Mouse (Mus musculus): ENCODE measurements around the gene Barhl1. TPM values are rescaled to one million over a fixed set of nuclear protein-coding genes. Genes with fewer than 3 reads are reported as not detected.

The Barhl1 gene
- polyA plus RNA-seq, 1 experiment from 2014 or later = 0.06 TPM

GRCm38 (mm10) chr2:28909186-28909817, 7.2 kb downstream of the Barhl1 start:
- Histone ChIP-seq H3K9ac (replicated peaks; ENCODE audit: low read depth) (no peak overlapping the region), H3K4me1 (ENCODE audit: insufficient read depth, low read depth, low read length) (no peaks in the 10 kb centered on the region; the same call in 1 of the 2 replicates), H3K9me3 (ENCODE audit: low read length) (no peaks in the 10 kb centered on the region), H3K4me2 (replicated peaks; ENCODE audit: low read depth, low read length) (no peak overlapping the region; the same call in 1 of the 2 replicates), H3K27me3 (replicated peaks; ENCODE audit: insufficient read depth, low read length) (peaks cover 60% of the 10 kb centered on the region), H3K27ac (ENCODE audit: low read length) (no peak overlapping the region), H3K36me3 (ENCODE audit: insufficient read depth, low read length) (no peaks in the 10 kb centered on the region), H3K4me3 (ENCODE audit: low read depth, low read length) (no peak overlapping the region)
- no peak for DNase-seq (ENCODE audit: low spot score)
- no peak for TF ChIP-seq CTCF (IDR thresholded peaks at IDR 0.05)
- TF ChIP-seq EP300 (IDR thresholded peaks at IDR 0.05) = no peak
- 1% methylated on average over 35 of the region's 41 CpGs for WGBS
- no peak for ATAC-seq

GRCm38 (mm10) chr2:28908389-28909153, 7.9 kb downstream of the Barhl1 start:
- DNase-seq (ENCODE audit: low spot score) (no peak), ATAC-seq (peak; percentile 23; the same call in 1 of the 2 replicates)
- Histone ChIP-seq H3K36me3 (ENCODE audit: insufficient read depth, low read length) (no peaks in the 10 kb centered on the region), H3K27me3 (replicated peaks; ENCODE audit: insufficient read depth, low read length) (peaks cover 54% of the 10 kb centered on the region), H3K27ac (ENCODE audit: low read length) (no peak overlapping the region), H3K4me2 (replicated peaks; ENCODE audit: low read depth, low read length) (peak overlapping the region; percentile 28), H3K4me1 (ENCODE audit: insufficient read depth, low read depth, low read length) (no peaks in the 10 kb centered on the region; the same call in 1 of the 2 replicates), H3K9ac (replicated peaks; ENCODE audit: low read depth) (no peak overlapping the region), H3K9me3 (ENCODE audit: low read length) (no peaks in the 10 kb centered on the region), H3K4me3 (ENCODE audit: low read depth, low read length) (0 out of 2 replicates have a peak overlapping the region, but pooled peaks have one; percentile 3)
- TF ChIP-seq EP300 (IDR thresholded peaks at IDR 0.05) (no peak), CTCF (IDR thresholded peaks at IDR 0.05) (no peak)
- WGBS = 2% methylated on average over 38 of the region's 39 CpGs

- no peak overlapping the region for H3K4me3 ChIP-seq (ENCODE audit: low read depth, low read length)
- no peaks in the 10 kb centered on the region; the same call in 1 of the 2 replicates for H3K4me1 ChIP-seq (ENCODE audit: insufficient read depth, low read depth, low read length)
- no peak overlapping the region for H3K9ac ChIP-seq (replicated peaks; ENCODE audit: low read depth)
- peak overlapping the region; percentile 28; the same call in 1 of the 2 replicates for H3K4me2 ChIP-seq (replicated peaks; ENCODE audit: low read depth, low read length)
- WGBS = 10% methylated on average over 10 of the region's 10 CpGs
- ATAC-seq (no peak), DNase-seq (ENCODE audit: low spot score) (no peak)
- H3K27ac ChIP-seq (ENCODE audit: low read length) = no peak overlapping the region
- TF ChIP-seq CTCF (IDR thresholded peaks at IDR 0.05) (no peak), EP300 (IDR thresholded peaks at IDR 0.05) (no peak)
- no peaks in the 10 kb centered on the region for H3K9me3 ChIP-seq (ENCODE audit: low read length)
- H3K36me3 ChIP-seq (ENCODE audit: insufficient read depth, low read length) = no peaks in the 10 kb centered on the region
- peaks cover 52% of the 10 kb centered on the region for H3K27me3 ChIP-seq (replicated peaks; ENCODE audit: insufficient read depth, low read length)
Measured at GRCm38 (mm10) chr2:28907691-28908388, 8.6 kb downstream of the Barhl1 start.

- WGBS = 80% methylated on average over 4 of the region's 4 CpGs
- no peak overlapping the region for H3K4me3 ChIP-seq (ENCODE audit: low read depth, low read length)
- TF ChIP-seq EP300 (IDR thresholded peaks at IDR 0.05) = no peak
- no peak for TF ChIP-seq CTCF (IDR thresholded peaks at IDR 0.05)
- no peak overlapping the region for H3K27ac ChIP-seq (ENCODE audit: low read length)
- H3K36me3 ChIP-seq (ENCODE audit: insufficient read depth, low read length) = no peaks in the 10 kb centered on the region; the same call in 1 of the 2 replicates
- ATAC-seq (no peak), DNase-seq (ENCODE audit: low spot score) (no peak)
- H3K27me3 ChIP-seq (replicated peaks; ENCODE audit: insufficient read depth, low read length) = peaks cover 32% of the 10 kb centered on the region
- H3K9me3 ChIP-seq (ENCODE audit: low read length) = no peaks in the 10 kb centered on the region
- H3K4me1 ChIP-seq (ENCODE audit: insufficient read depth, low read depth, low read length) = no peaks in the 10 kb centered on the region; the same call in 1 of the 2 replicates
- H3K4me2 ChIP-seq (replicated peaks; ENCODE audit: low read depth, low read length) = no peak overlapping the region
- no peak overlapping the region for H3K9ac ChIP-seq (replicated peaks; ENCODE audit: low read depth)
Measured at GRCm38 (mm10) chr2:28905561-28905960, 10.9 kb downstream of the Barhl1 start.

- Histone ChIP-seq H3K27me3 (replicated peaks; ENCODE audit: insufficient read depth, low read length) (peaks cover 24% of the 10 kb centered on the region), H3K4me1 (ENCODE audit: insufficient read depth, low read depth, low read length) (no peaks in the 10 kb centered on the region; the same call in 1 of the 2 replicates), H3K9me3 (ENCODE audit: low read length) (no peaks in the 10 kb centered on the region), H3K27ac (ENCODE audit: low read length) (no peak overlapping the region), H3K4me3 (ENCODE audit: low read depth, low read length) (no peak overlapping the region), H3K4me2 (replicated peaks; ENCODE audit: low read depth, low read length) (no peak overlapping the region), H3K36me3 (ENCODE audit: insufficient read depth, low read length) (peaks cover 3% of the 10 kb centered on the region; the same call in 1 of the 2 replicates), H3K9ac (replicated peaks; ENCODE audit: low read depth) (no peak overlapping the region)
- 69% methylated on average over 9 of the region's 9 CpGs for WGBS
- ATAC-seq = no peak
- no peak for DNase-seq (ENCODE audit: low spot score)
- TF ChIP-seq CTCF (IDR thresholded peaks at IDR 0.05) (no peak), EP300 (IDR thresholded peaks at IDR 0.05) (no peak)
Measured at GRCm38 (mm10) chr2:28904786-28905185, 11.7 kb downstream of the Barhl1 start.

- Histone ChIP-seq H3K4me3 (ENCODE audit: low read depth, low read length) (no peak overlapping the region), H3K4me1 (ENCODE audit: insufficient read depth, low read depth, low read length) (no peaks in the 10 kb centered on the region; the same call in 1 of the 2 replicates), H3K27me3 (replicated peaks; ENCODE audit: insufficient read depth, low read length) (peaks cover 15% of the 10 kb centered on the region), H3K27ac (ENCODE audit: low read length) (no peak overlapping the region), H3K36me3 (ENCODE audit: insufficient read depth, low read length) (peaks cover 3% of the 10 kb centered on the region; the same call in 1 of the 2 replicates), H3K9ac (replicated peaks; ENCODE audit: low read depth) (no peak overlapping the region), H3K9me3 (ENCODE audit: low read length) (no peaks in the 10 kb centered on the region), H3K4me2 (replicated peaks; ENCODE audit: low read depth, low read length) (no peak overlapping the region)
- no peak for TF ChIP-seq EP300 (IDR thresholded peaks at IDR 0.05)
- TF ChIP-seq CTCF (IDR thresholded peaks at IDR 0.05) = no peak
- 90% methylated on average over 5 of the region's 5 CpGs for WGBS
- no peak for DNase-seq (ENCODE audit: low spot score)
- no peak for ATAC-seq
Measured at GRCm38 (mm10) chr2:28903871-28904270, 12.6 kb downstream of the Barhl1 start.

All from lung, postnatal 0 days (tissue).